Mouse (Mus musculus) megakaryocyte, embryonic 14.5 days (primary cell): ENCODE measurements around the gene Gstp2. TPM values are rescaled to one million over a fixed set of nuclear protein-coding genes. Genes with fewer than 3 reads are reported as not detected.
"Not testable (repeated sequence)": the region's sequence is repeated elsewhere in the genome, so short reads cannot be mapped to it uniquely, and the experiment has no call there.

ENCODE experiments used
- H3K27me3 ChIP-seq: replicated peaks from 2 replicates; pipeline ENCODE3; 2012; ENCODE audit warnings: inconsistent platforms
- H3K36me3 ChIP-seq: replicated peaks from 2 replicates; pipeline ENCODE3; 2012; ENCODE audit warnings: low read length, inconsistent platforms, mixed read lengths
- H3K4me1 ChIP-seq: 2 replicates; pipeline ENCODE4 v1.6.1; 2012; ENCODE audit warnings: inconsistent platforms
- H3K4me3 ChIP-seq: replicated peaks from 2 replicates; pipeline ENCODE3; 2012; ENCODE audit warnings: moderate library complexity, mild to moderate bottlenecking, inconsistent platforms
- H3K9me3 ChIP-seq: 2 replicates; pipeline ENCODE4 v1.6.1; 2012; ENCODE audit warnings: inconsistent platforms
- FLI1 ChIP-seq: IDR thresholded peaks from 2 replicates; pipeline ENCODE4 v1.6.1; 2012; ENCODE audit warnings: low read length, inconsistent platforms, mixed read lengths
- GATA1 ChIP-seq: IDR thresholded peaks from 3 replicates; pipeline ENCODE4 v1.6.1; 2012; ENCODE audit warnings: mixed read lengths, low read length, inconsistent platforms, borderline replicate concordance
- polyA plus RNA-seq: library from polyadenylated mRNA; stranded (reverse); fragments of >175 nt; gene quantifications from 2 replicates; pipeline ENCODE4 v1.2.3, GENCODE M21; 2012; ENCODE audit warnings: low replicate concordance; ENCODE audit not compliant: insufficient read depth

The Gstp2 gene
- polyA plus RNA-seq, 1 experiment, result not detected

DNA sequence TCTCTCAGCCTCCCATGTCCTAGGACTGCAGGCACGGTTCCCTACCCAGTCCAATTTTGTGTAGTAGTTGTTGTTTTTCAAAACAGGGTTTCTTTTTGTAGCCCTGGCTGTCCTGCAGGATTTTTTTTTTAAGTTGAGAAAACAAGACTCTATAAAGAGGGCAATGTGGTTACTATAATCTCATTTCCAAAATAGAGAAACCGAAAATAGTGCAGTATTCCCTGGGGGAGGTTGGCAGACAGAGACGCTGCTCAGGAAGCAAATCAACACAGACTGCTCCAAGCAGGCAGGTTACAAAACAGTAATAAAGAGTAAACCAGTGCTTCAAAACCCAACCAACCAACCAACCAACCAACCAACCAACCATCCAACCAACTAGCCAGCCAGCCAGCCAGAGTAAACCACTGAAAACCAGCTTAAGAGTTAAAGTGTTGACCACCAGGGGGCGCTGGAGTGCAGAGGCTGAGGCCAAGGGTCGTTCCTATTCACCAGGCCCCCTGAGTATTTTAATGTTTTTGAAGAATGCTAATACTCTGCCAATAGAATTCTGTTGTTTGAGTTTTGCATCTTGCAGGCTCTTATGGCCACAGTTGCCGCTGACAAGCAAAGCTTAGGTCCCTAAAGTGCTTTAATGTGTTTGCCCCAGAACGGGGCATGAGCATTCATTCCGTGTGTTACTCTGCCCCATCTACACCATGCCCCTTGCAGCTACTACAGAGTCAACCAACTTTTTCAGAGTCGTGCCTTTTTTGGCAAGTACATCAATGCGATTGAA lies 6.1 kb upstream of the Gstp2 start:
- Histone ChIP-seq H3K27me3 (peaks cover 38% of the 10 kb centered on the region), H3K36me3 (no peaks in the 10 kb centered on the region), H3K4me1 (peaks cover 31% of the 10 kb centered on the region), H3K9me3 (peaks cover 4% of the 10 kb centered on the region; the same call in 1 of the 2 replicates), H3K4me3 (no peak overlapping the region)
- TF ChIP-seq GATA1 (no peak), FLI1 (no peak)

DNA sequence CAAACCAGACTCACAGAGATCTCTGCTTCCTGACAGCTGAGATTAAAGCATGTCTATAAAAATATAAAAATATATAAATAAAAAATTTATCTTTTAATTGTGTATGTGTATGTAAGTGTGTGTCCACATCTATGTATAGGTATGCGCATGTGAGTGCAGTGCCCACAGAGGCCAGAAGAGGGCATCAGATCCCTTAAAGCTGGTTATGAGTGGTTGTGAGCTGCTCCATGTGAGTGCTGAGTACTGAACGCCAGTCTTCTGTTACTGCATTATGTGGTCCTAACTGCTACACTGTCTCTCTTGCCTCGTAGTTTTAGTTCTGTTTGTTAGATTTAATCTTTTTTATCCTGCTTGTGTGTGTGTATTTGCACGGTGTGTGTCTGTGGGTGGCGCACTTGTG lies 5.2 kb upstream of the Gstp2 start:
- Histone ChIP-seq H3K36me3 (no peaks in the 10 kb centered on the region), H3K9me3 (peaks cover 4% of the 10 kb centered on the region; the same call in 1 of the 2 replicates), H3K4me3 (no peak overlapping the region), H3K4me1 (peaks cover 40% of the 10 kb centered on the region), H3K27me3 (peaks cover 29% of the 10 kb centered on the region)
- no peak for TF ChIP-seq FLI1
- TF ChIP-seq GATA1, result no peak

DNA sequence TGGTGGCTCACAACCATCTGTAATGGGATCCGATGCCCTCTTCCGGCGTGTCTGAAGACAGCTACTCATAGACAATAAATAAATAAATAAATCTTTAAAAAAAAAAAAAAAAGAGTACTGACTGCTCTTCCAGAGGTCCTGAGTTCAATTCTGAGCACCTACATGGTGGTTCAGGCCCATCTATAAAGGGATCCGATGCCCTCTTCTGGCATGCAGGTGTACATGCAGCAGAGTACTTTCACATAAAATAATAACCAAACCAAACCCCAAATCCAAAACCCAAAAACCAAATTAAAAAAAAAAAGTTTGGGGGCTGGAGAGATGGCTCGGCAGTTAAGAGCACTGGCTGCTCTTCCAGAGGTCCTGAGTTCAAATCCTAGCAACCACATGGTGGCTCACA lies 3.2 kb upstream of the Gstp2 start:
- peaks cover 12% of the 10 kb centered on the region for H3K27me3 ChIP-seq
- H3K4me3 ChIP-seq, H3K36me3 ChIP-seq, H3K9me3 ChIP-seq: not testable (repeated sequence)
- H3K4me1 ChIP-seq, result peaks cover 53% of the 10 kb centered on the region

DNA sequence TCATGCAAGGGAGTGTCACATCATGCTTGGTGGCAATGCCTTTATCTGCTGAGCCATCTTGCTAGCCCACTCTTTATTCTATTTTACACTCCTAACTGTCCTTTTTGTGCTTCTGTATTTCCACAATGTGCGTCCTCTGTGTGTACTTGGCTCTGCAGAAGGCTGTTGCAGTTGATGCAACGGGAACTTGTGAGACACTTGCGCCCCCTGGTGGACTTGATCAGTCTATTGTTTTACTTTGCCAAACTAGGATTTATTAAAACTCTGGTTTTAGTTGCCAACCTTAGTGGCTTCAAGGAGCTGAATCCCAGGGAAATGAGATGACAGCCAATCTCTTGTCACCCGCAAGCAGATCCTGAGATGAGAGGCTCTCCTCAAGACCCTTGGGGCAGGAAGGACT lies 2.0 kb upstream of the Gstp2 start:
- Histone ChIP-seq H3K36me3 (no peaks in the 10 kb centered on the region), H3K4me3 (no peak overlapping the region), H3K4me1 (peaks cover 60% of the 10 kb centered on the region), H3K9me3 (peaks cover 4% of the 10 kb centered on the region; the same call in 1 of the 2 replicates), H3K27me3 (peaks cover 7% of the 10 kb centered on the region)
- TF ChIP-seq GATA1 (no peak), FLI1 (no peak)

DNA sequence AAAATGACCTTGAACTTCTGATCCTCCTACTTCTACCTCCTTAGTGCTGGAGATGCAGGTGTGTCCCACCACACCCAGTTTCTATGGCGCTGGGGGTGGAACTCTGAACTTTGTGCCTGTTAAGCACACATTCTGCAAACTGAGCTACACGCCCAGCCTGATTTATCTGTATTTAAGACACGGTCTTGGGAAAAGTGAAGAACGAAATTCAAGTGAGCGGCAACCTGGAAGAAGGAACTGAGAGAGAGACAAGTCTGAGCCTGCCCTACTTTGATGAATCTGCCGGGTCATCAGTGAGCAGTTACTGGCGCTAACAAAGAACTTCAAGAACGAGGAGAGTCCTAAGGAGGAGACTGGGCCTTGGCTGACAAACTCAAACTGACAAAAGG lies 1.0 kb upstream of the Gstp2 start:
- TF ChIP-seq GATA1 (no peak), FLI1 (no peak)
- H3K9me3 ChIP-seq, result peaks cover 4% of the 10 kb centered on the region; the same call in 1 of the 2 replicates
- no peak overlapping the region for H3K4me3 ChIP-seq
- no peaks in the 10 kb centered on the region for H3K36me3 ChIP-seq
- peaks cover 4% of the 10 kb centered on the region for H3K27me3 ChIP-seq
- peaks cover 56% of the 10 kb centered on the region for H3K4me1 ChIP-seq

DNA sequence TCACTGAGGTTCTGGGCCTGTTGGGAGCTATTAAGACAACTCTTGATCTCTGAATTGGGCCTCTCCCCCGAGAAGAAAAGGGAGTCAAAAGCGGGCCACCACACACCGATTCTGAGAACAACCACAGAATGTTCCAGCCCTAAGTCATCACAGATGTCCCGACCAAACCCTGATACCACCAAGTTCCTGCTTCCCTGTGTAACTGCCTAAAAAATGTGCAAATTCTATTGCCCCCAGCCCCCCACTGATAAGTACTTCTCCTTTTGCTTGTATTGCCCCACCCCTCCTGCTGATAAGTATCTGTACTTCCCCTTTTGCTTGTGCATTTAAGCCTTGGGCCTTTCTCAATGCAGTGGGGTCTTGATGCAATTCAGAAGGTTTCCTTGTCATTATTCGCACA lies 1.7 kb downstream of the Gstp2 start:
- H3K27me3 ChIP-seq, H3K9me3 ChIP-seq, H3K36me3 ChIP-seq, H3K4me3 ChIP-seq: not testable (repeated sequence)
- H3K4me1 ChIP-seq, result peaks cover 67% of the 10 kb centered on the region

DNA sequence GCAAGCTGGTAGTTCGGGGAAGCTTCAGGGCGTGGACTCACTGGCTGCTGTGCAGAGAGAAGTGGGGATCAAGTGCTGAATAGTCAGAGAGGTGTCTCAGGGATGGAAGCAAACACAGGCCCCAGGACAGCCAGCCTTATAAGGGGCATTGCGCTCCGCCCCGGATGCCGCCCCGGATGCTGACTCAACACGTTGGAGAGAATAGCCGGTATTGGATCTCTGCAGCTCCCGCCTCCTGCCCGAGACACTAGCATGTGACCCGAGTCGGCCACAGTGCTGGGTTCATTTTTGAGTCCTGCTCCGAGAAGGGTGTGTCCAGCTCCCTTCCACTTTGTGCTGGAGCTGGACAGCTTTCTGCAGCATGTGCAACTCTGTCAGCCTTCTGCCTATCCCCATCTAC lies 3.7 kb downstream of the Gstp2 start:
- Histone ChIP-seq H3K27me3 (no peaks in the 10 kb centered on the region), H3K9me3 (no peaks in the 10 kb centered on the region), H3K4me3 (no peak overlapping the region), H3K36me3 (peaks cover 2% of the 10 kb centered on the region), H3K4me1 (peaks cover 71% of the 10 kb centered on the region)
- TF ChIP-seq GATA1 (no peak), FLI1 (no peak)

DNA sequence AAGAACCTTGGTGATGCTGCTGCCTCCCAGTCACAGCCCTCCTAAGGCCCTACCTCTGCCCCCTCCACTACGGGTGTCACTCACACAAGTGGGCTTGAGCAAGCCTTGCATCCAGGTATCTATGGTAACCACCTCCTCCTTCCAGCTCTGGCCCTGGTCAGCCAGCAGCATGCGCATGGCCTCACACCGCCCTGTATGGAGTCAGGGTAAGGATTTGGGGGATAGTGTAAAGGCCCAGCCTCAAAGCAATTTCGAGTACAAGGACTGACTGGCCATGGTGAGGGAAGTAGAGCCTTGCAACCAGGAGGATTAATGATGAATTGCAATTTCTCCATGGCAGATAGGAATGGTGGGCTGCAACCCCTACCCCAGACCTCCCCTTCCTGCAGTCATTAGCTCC lies 4.3 kb downstream of the Gstp2 start:
- peaks cover 70% of the 10 kb centered on the region for H3K4me1 ChIP-seq
- H3K36me3 ChIP-seq, H3K4me3 ChIP-seq, H3K9me3 ChIP-seq, H3K27me3 ChIP-seq: not testable (repeated sequence)

DNA sequence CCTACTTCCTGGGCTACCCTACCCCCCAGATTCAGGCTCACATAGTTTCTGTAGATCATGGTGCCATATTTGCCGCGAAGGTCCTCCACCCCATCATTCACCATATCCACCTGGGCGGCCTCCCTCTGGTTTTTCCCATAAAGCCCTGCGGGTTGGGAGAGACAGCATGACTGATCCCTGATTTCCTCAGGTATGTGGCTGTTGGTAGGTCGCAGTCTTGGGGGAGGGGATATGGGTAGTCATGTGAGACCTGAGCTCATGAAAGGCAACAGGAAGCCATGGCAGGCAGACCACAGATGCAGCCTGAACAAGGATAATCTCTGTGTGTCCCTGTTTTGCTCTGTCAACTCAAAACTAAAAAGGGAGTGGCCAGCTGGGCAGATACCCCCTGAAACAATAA lies 4.9 kb downstream of the Gstp2 start:
- H3K4me1 ChIP-seq, result peaks cover 70% of the 10 kb centered on the region
- not testable (repeated sequence) for H3K27me3 ChIP-seq

DNA sequence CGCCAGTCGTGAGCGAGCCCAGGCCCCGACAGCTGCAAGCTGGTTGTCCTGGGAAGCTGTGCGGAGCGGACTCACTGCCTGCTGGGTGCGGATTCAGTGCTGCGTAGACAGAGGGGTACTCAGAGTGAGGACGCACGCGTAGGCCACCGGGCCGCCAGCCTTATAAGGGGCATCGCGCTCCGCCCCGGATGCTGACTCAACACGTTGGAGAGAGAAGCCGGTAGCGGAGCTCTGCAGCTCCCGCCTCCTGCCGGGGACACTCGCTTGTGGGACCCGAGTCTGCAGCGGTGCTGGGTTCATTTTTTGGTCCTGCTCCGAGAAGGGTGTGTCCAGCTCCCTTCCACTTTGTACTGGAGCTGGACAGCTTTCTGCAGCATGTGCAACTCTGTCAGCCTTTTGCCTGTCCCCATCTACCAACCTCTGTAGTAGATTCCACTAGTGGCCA lies 8.0 kb downstream of the Gstp2 start, which contains the start of gene Gstp1:
Gene Gstp1, minus strand, starts transcription at position 198 of the 445 bp plus-strand sequence.
- Histone ChIP-seq H3K9me3 (no peaks in the 10 kb centered on the region), H3K4me3 (peak within 1 kb of the TSS; percentile 93), H3K27me3 (no peaks in the 10 kb centered on the region), H3K4me1 (peaks cover 65% of the 10 kb centered on the region), H3K36me3 (peaks cover 21% of the 10 kb centered on the region)
- TF ChIP-seq GATA1 (no peak), FLI1 (0 out of 2 replicates have a peak, but pooled peaks have one; percentile 7)

More for the DNA sequence above, 4.9 kb downstream of the Gstp2 start:
- H3K4me3 ChIP-seq, H3K9me3 ChIP-seq: not testable (repeated sequence)
- peaks cover 10% of the 10 kb centered on the region for H3K36me3 ChIP-seq

DNA sequence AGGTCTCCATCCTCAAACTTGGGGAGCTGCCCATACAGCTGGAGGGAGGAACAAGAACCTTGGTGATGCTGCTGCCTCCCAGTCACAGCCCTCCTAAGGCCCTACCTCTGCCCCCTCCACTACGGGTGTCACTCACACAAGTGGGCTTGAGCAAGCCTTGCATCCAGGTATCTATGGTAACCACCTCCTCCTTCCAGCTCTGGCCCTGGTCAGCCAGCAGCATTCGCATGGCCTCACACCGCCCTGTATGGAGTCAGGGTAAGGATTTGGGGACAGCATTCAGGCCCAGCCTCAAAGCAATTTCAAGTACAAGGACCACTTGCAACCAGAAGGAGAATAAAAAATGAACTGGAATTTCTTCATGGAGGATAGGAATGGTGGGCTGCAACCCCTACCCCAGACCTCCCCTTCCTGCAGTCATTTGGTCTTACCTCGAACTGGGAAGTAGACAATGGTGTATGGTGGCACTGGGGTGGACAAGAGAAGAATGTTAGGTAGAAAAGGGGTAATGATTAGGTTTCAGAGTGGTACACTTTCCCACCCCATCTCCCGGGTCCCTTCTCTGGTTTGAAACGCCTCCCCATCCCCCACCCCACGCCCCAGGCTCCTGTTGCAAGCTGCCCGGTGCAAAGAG lies 8.6 kb downstream of the Gstp2 start:
- not testable (repeated sequence) for H3K27me3 ChIP-seq, H3K9me3 ChIP-seq
- Histone ChIP-seq H3K4me1 (peaks cover 68% of the 10 kb centered on the region), H3K36me3 (peaks cover 21% of the 10 kb centered on the region), H3K4me3 (peak overlapping the region; percentile 93)
